Mouse (Mus musculus) megakaryocyte, adult 5-6 weeks (primary cell): ENCODE measurements around the gene Atpaf2. TPM values are rescaled to one million over a fixed set of nuclear protein-coding genes. Genes with fewer than 3 reads are reported as not detected.
"Not testable (repeated sequence)": the region's sequence is repeated elsewhere in the genome, so short reads cannot be mapped to it uniquely, and the experiment has no call there.

ENCODE experiments used
- ATAC-seq: 2 replicates; pipeline ENCODE4 v1.8.0; 2016; ENCODE audit warnings: mild to moderate bottlenecking, inconsistent platforms; ENCODE audit not compliant: poor library complexity, severe bottlenecking
- total RNA-seq, 2 experiments: library from RNA; stranded (forward) in 1 of 2; stranded (reverse) in 1 of 2; fragments of 153-499, 151-499 nt in 1 of 2; fragments of 221-1000, 200-1000 nt in 1 of 2; gene quantifications; 2 replicates each; pipeline versions ENCODE4 v1.2.3 to v1.2.4; 2015 to 2017

Atpaf2 gene
- total RNA-seq (2015) (10.1 and 15.6 TPM in 2 replicates), total RNA-seq (2017) (38.2 and 43.3 TPM in 2 replicates)

GRCm38 (mm10) chr11:60417717-60418472 is at the start of gene Atpaf2:
TSS of gene Atpaf2 (minus strand) at chr11:60418457.
- ATAC-seq = peak; percentile 13; the same call in 1 of the 2 replicates

GRCm38 (mm10) chr11:60465943-60466380 is 47.7 kb upstream of the Atpaf2 start:
- peak; percentile 47; the same call in 1 of the 2 replicates for ATAC-seq

- no peak for ATAC-seq
These were observed 39.7 kb upstream of the Atpaf2 start for GRCm38 (mm10) chr11:60457973-60458372.

- peak; percentile 29 for ATAC-seq
These were observed 36.5 kb upstream of the Atpaf2 start for GRCm38 (mm10) chr11:60454745-60455087.

- ATAC-seq = peak; percentile 99
These were observed 36.0 kb upstream of the Atpaf2 start, which contains the start of gene Drg2 for GRCm38 (mm10) chr11:60454080-60454744. TSS of gene Drg2 (plus strand) at chr11:60454591.

GRCm38 (mm10) chr11:60444007-60444406 is 25.8 kb upstream of the Atpaf2 start:
- ATAC-seq = no peak

- ATAC-seq = no peak
These were observed 24.6 kb upstream of the Atpaf2 start for GRCm38 (mm10) chr11:60442896-60443295.

GRCm38 (mm10) chr11:60440176-60440575 is 21.9 kb upstream of the Atpaf2 start:
- ATAC-seq = no peak

GRCm38 (mm10) chr11:60439621-60440020 is 21.4 kb upstream of the Atpaf2 start:
- not testable (repeated sequence) for ATAC-seq

GRCm38 (mm10) chr11:60436618-60437017 is 18.4 kb upstream of the Atpaf2 start:
- no peak for ATAC-seq

GRCm38 (mm10) chr11:60435133-60435532 is 16.9 kb upstream of the Atpaf2 start:
- no peak for ATAC-seq

- no peak for ATAC-seq
These were observed 15.2 kb upstream of the Atpaf2 start for GRCm38 (mm10) chr11:60433501-60433900.

GRCm38 (mm10) chr11:60427628-60428027 is 9.4 kb upstream of the Atpaf2 start:
- ATAC-seq = no peak

GRCm38 (mm10) chr11:60426417-60426816 is 8.2 kb upstream of the Atpaf2 start:
- no peak for ATAC-seq

GRCm38 (mm10) chr11:60423006-60423405 is 4.7 kb upstream of the Atpaf2 start:
- no peak for ATAC-seq

- no peak for ATAC-seq
These were observed 3.9 kb upstream of the Atpaf2 start for GRCm38 (mm10) chr11:60422046-60422668.

- no peak for ATAC-seq
These were observed 181 bp upstream of the Atpaf2 start for GRCm38 (mm10) chr11:60418473-60418803.

GRCm38 (mm10) chr11:60416963-60417716 is 1.1 kb downstream of the Atpaf2 start, which contains the start of gene Gid4:
TSS of gene Gid4 (plus strand) at chr11:60417145.
- ATAC-seq = peak; percentile 94

GRCm38 (mm10) chr11:60416590-60416962 is 1.7 kb downstream of the Atpaf2 start:
- ATAC-seq = peak; percentile 38

GRCm38 (mm10) chr11:60412921-60413320 is 5.3 kb downstream of the Atpaf2 start:
- ATAC-seq = no peak

- no peak for ATAC-seq
These were observed 6.1 kb downstream of the Atpaf2 start for GRCm38 (mm10) chr11:60412173-60412572.
